Comparison of ENCODE assay signal across 8 mouse cellular contexts in the genomic region with DNA sequence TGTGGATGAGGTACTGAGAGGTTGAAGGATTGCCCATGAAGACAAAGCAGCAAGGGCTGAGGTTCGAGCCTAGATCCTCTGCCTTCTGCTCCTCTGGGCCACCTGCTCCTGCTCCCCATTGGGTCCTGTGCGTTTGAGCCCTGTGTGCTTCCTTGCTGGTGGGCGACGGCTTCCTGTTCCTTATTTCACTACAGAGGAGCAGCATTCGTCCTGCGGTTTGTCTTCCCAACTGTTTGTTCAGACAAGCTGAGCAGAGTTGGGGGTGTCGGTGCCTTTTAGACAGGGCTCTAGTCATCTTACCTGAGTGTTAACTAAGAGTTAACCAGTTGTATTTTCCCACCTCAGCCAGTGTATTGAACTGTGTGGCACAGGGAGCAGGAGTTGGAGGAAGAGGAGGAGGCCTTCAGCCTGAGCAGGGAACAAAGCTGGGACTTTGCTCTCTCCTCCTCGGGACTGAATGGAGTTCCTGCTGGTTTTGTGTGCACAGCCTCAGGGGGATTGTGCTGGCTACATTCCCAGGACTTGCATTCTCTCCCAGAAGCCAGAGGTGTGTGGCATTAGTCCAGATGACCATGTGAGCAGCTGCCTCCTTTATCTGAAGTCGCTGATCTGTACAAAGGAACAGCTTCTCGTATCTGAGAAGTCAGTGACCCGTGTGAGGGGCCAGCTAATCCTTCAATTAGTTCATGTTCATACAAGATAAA.
DNase-seq lines count a peak whose midpoint lies in the region; ATAC-seq lines count a peak whose summit lies in the region.

No protein-coding gene starts in this region.

- peaks cover 17% of the 10 kb centered on the region for H3K4me1 ChIP-seq in limb, embryonic 13.5 days

- DNase-seq in 3T3-L1 (ENCODE audit: low read depth, low spot score) = peak; percentile 99
- peak; percentile 50 for DNase-seq in adrenal gland, postnatal 25 days
- peak; percentile 82 for DNase-seq in gastrocnemius, adult 18-20 months (ENCODE audit: low spot score)
- peak; percentile 44 for DNase-seq in retina, embryonic 14.5 days (ENCODE audit: low spot score)
- no peak for DNase-seq in right cerebral cortex, postnatal 25 days
- DNase-seq in spleen, adult 18-20 months = no peak

- H3K4me2 ChIP-seq in limb, embryonic 13.5 days (replicated peaks) = no peak overlapping the region

- H3K9me3 ChIP-seq in limb, embryonic 13.5 days = no peaks in the 10 kb centered on the region

- H3K9ac ChIP-seq in limb, embryonic 13.5 days = no peak overlapping the region

- H3K27me3 ChIP-seq in limb, embryonic 13.5 days = no peaks in the 10 kb centered on the region

- H3K36me3 ChIP-seq in limb, embryonic 13.5 days = no peaks in the 10 kb centered on the region

- WGBS in limb, embryonic 13.5 days = 59% methylated on average over 11 of the region's 11 CpGs

- ATAC-seq in hematopoietic stem cell, adult 5-6 weeks (replicated peaks in 1 of 2; ENCODE audit: insufficient read depth in 1 of 2, low FRiP score in 2 of 2, low TSS enrichment in 1 of 2, low read depth in 1 of 2, poor library complexity in 2 of 2, severe bottlenecking in 2 of 2) = peak; percentile 69 to 82
- ATAC-seq in limb, embryonic 13.5 days (ENCODE audit: low FRiP score, low read depth) = peak; percentile 54; the same call in 1 of the 2 replicates

- H3K4me3 ChIP-seq in limb, embryonic 13.5 days = no peak overlapping the region

- no peak overlapping the region for H3K27ac ChIP-seq in limb, embryonic 13.5 days

Comparison
In these comparisons a context has a peak if more than half of its experiments do, and no peak if none do; other contexts are left out.
1. DNase-seq: peak in 3T3-L1 (single experiment), adrenal gland, postnatal 25 days (single experiment), gastrocnemius, adult 18-20 months (single experiment) and retina, embryonic 14.5 days (single experiment); none in right cerebral cortex, postnatal 25 days (single experiment) and spleen, adult 18-20 months (0 of 2).